8 mouse cellular contexts compared by ENCODE assay signal in genomic region chr10:127522088-127522581, GRCm38 (mm10). TPM values are rescaled to one million over a fixed set of nuclear protein-coding genes. Genes with fewer than 3 reads are reported as not detected.
DNase-seq lines count a peak whose midpoint lies in the region; ATAC-seq and TF ChIP-seq lines count a peak whose summit lies in the region.

Gene Shmt2 (minus strand): TSS chr10:127522444.

- no peaks in the 10 kb centered on the region for H3K9me3 ChIP-seq in lung, embryonic 15.5 days

- H3K4me3 ChIP-seq in lung, embryonic 15.5 days = peak within 1 kb of the TSS; percentile 66
- H3K4me3 ChIP-seq in thymus, adult 2 months (ENCODE audit: control insufficient read depth, insufficient read depth, low read length) = peak within 1 kb of the TSS; percentile 65

- H3K27me3 ChIP-seq in lung, embryonic 15.5 days = peaks cover 44% of the 10 kb centered on the region
- peaks cover 10% of the 10 kb centered on the region; the same call in 1 of the 2 replicates for H3K27me3 ChIP-seq in thymus, adult 2 months (ENCODE audit: control insufficient read depth, insufficient read depth, low read length)

- no peak for TF ChIP-seq POLR2A in thymus, adult 2 months (IDR thresholded peaks at IDR 0.05; ENCODE audit: control insufficient read depth, extremely low read depth, insufficient read depth, low read length, poor library complexity)

- WGBS in lung, embryonic 15.5 days = 0% methylated on average over 21 of the region's 21 CpGs
- WGBS in thymus, adult 2 months = under 1% methylated on average over 21 of the region's 21 CpGs

- peak within 1 kb of the TSS; percentile 62 for H3K9ac ChIP-seq in lung, embryonic 15.5 days

- peaks cover 32% of the 10 kb centered on the region for H3K4me1 ChIP-seq in lung, embryonic 15.5 days
- H3K4me1 ChIP-seq in thymus, adult 2 months (replicated peaks; ENCODE audit: control insufficient read depth, insufficient read depth, low read length) = peaks cover 30% of the 10 kb centered on the region

- ATAC-seq in frontal cortex, adult (ENCODE audit: low TSS enrichment) = peak; percentile 78
- ATAC-seq in hematopoietic stem cell, adult 5-6 weeks (replicated peaks in 1 of 2; ENCODE audit: insufficient read depth in 1 of 2, low FRiP score in 2 of 2, low TSS enrichment in 1 of 2, low read depth in 1 of 2, poor library complexity in 2 of 2, severe bottlenecking in 2 of 2) = peak; percentile 34 to 39; a peak in 2 of 4 replicates
- ATAC-seq in lung, embryonic 15.5 days (ENCODE audit: borderline replicate concordance, extremely low read depth, low FRiP score, low TSS enrichment) = peak; percentile 62; the same call in 1 of the 2 replicates

- peaks cover 35% of the 10 kb centered on the region for H3K36me3 ChIP-seq in lung, embryonic 15.5 days
- no peaks in the 10 kb centered on the region for H3K36me3 ChIP-seq in thymus, adult 2 months (ENCODE audit: control insufficient read depth, insufficient read depth, low read length)

- peak within 1 kb of the TSS; percentile 24; the same call in 1 of the 2 replicates for H3K27ac ChIP-seq in lung, embryonic 15.5 days
- no peak within 1 kb of the TSS for H3K27ac ChIP-seq in thymus, adult 2 months (ENCODE audit: control insufficient read depth, insufficient read depth, low read length)

- 0 out of 2 replicates have a peak, but pooled peaks have one; percentile 17 for TF ChIP-seq CTCF in thymus, adult 2 months (IDR thresholded peaks at IDR 0.05; ENCODE audit: borderline replicate concordance, control insufficient read depth, extremely low read depth, insufficient read depth, low read length, poor library complexity)

- DNase-seq in NIH3T3 (ENCODE audit: low read depth) = peak; percentile 98
- peak; percentile 92 for DNase-seq in cerebellum, adult 9-10 months
- peak; percentile 81 to 87 for DNase-seq in layer of hippocampus, adult 8-10 months (ENCODE audit: low spot score in 2 of 2)
- DNase-seq in ovary, adult 18-20 months (ENCODE audit: low spot score) = peak; percentile 67
- DNase-seq in thymus, adult 2 months = peak; percentile 81

- H3K4me2 ChIP-seq in lung, embryonic 15.5 days = peak within 1 kb of the TSS; percentile 91

RNA-seq across cellular contexts. Expression of gene Shmt2, which starts in this region (rescaled TPM):
- 72.9 and 77.9 TPM in 2 replicates for total RNA-seq in hematopoietic stem cell, adult 5-6 weeks (2017)
- 10 to 100 TPM; 21.7 to 31.3 (median 29.1) TPM for total RNA-seq in layer of hippocampus, adult 8-10 months (2022)
- 110 and 111 TPM in 2 replicates for polyA plus RNA-seq in lung, embryonic 15.5 days (2015; fragmentation: Nextera tagmentation; extraction: Ambion mirVana)
- 171 and 198 TPM in 2 replicates for polyA plus RNA-seq in thymus, adult 2 months (2012; rRNA removed)
